Mouse (Mus musculus) midbrain, embryonic 14.5 days (tissue): ENCODE data around the gene Pafah2. TPM values are rescaled to one million over a fixed set of nuclear protein-coding genes. Genes with fewer than 3 reads are reported as not detected.

Source experiments
- ATAC-seq: fragments of 200-750 bp; cut with Nextera tagmentation; 2 replicates; pipeline ENCODE4 v1.8.0; 2017; ENCODE audit warnings: moderate number of reproducible peaks, moderate library complexity; ENCODE audit not compliant: low FRiP score, low TSS enrichment
- DNase-seq: peaks from one replicate; pipeline ENCODE4 v3.0.0-alpha.2; 2015
- H3K27ac ChIP-seq: fragments of 300-500 bp; sonication (generic); replicated peaks from 2 replicates; pipeline ENCODE4 v1.5.1; 2014; ENCODE audit warnings: mild to moderate bottlenecking, low read depth, low read length, moderate library complexity
- H3K27me3 ChIP-seq: fragments of 300-500 bp; sonication (generic); 2 replicates; pipeline ENCODE4 v1.6.1; 2014; ENCODE audit warnings: low read length, control low read depth, mixed read lengths; ENCODE audit not compliant: control insufficient read depth, insufficient read depth
- H3K36me3 ChIP-seq: fragments of 300-500 bp; sonication (generic); 2 replicates; pipeline ENCODE4 v1.6.1; 2014; ENCODE audit warnings: low read length, control low read depth; ENCODE audit not compliant: control insufficient read depth, insufficient read depth
- H3K4me1 ChIP-seq: fragments of 300-500 bp; sonication (generic); 2 replicates; pipeline ENCODE4 v1.6.1; 2014; ENCODE audit warnings: mild to moderate bottlenecking, antibody characterized with exemption, low read length, control low read depth; ENCODE audit not compliant: control insufficient read depth, insufficient read depth
- H3K4me2 ChIP-seq: fragments of 300-500 bp; sonication (generic); 2 replicates; pipeline ENCODE4 v1.6.1; 2014; ENCODE audit warnings: mild to moderate bottlenecking, low read length, moderate library complexity
- H3K4me3 ChIP-seq: fragments of 300-500 bp; sonication (generic); replicated peaks from 2 replicates; pipeline ENCODE4 v1.5.1; 2014; ENCODE audit warnings: low read depth, low read length
- H3K9ac ChIP-seq: fragments of 300-500 bp; sonication (generic); replicated peaks from 2 replicates; pipeline ENCODE4 v1.6.1; 2014; ENCODE audit warnings: mild to moderate bottlenecking, low read length, moderate library complexity
- H3K9me3 ChIP-seq: fragments of 300-500 bp; sonication (generic); 2 replicates; pipeline ENCODE4 v1.6.1; 2016; ENCODE audit warnings: low read length, control low read depth, mixed read lengths; ENCODE audit not compliant: control insufficient read depth
- WGBS: fragments of 180-500 bp; shearing (Covaris S2); extraction: QIAGEN DNeasy Blood & Tissue Kit; methylation state at CpG from one replicate; pipeline ENCODE4 v1.1.7; 2014; 5-methylcytosine and 5-hydroxymethylcytosine counted together
- polyA plus RNA-seq: library from polyadenylated mRNA; unstranded; fragments of >200 nt; fragmentation: Nextera tagmentation; extraction: Ambion mirVana; gene quantifications from 2 replicates; pipeline ENCODE4 v1.2.1, GENCODE M21; 2014

Pafah2 gene
- polyA plus RNA-seq, 1 experiment from 2014 or later = 6.9 TPM

DNA sequence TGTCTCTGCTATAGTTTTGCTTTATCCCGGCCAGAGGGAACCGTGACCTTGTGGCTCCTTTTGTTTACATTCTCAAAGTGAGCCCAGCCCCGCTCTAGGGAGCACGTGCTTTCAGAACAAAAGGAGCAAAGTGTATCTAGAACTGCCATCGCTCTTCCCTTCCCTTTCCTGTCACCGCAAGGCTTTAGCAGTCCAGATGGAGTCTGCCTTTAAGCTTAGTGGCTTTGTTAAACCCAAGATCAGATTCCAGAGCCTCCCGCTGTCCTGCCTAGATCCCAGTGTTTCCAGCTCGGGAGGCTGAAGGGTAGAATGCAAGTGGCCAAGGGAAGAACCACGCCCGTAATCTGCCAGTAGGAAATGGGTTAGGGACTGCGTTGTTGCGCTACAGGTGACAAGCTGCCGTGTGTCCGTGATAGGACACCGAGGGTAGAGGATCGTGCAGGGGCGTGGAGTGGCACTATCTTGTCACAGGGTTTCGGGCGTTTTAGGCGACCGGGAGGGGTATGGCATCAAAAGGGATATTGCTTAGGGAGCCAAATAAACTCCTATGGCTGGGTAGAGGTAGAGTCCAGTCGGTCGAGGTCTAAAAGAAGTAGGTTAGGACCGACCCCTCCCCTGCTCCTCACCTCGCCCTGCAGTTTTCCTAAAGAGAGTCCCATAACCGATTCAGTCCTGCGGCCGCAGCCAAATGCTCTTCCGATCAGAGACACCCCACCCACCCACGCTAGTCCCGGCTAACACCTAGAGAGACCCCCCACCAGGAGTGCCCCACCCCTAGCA lies 71.5 kb downstream of the Pafah2 start:
- H3K4me3 ChIP-seq = peak overlapping the region; percentile 72
- peaks cover 20% of the 10 kb centered on the region for H3K36me3 ChIP-seq
- H3K4me2 ChIP-seq = peak overlapping the region; percentile 88
- peak; percentile 55 for ATAC-seq
- H3K9me3 ChIP-seq = no peaks in the 10 kb centered on the region
- H3K27me3 ChIP-seq = no peaks in the 10 kb centered on the region
- peak overlapping the region; percentile 91 for H3K9ac ChIP-seq
- H3K4me1 ChIP-seq = peaks cover 44% of the 10 kb centered on the region
- peak; percentile 77 for DNase-seq
- peak overlapping the region; percentile 94 for H3K27ac ChIP-seq
- 1% methylated on average over 31 of the region's 31 CpGs for WGBS

DNA sequence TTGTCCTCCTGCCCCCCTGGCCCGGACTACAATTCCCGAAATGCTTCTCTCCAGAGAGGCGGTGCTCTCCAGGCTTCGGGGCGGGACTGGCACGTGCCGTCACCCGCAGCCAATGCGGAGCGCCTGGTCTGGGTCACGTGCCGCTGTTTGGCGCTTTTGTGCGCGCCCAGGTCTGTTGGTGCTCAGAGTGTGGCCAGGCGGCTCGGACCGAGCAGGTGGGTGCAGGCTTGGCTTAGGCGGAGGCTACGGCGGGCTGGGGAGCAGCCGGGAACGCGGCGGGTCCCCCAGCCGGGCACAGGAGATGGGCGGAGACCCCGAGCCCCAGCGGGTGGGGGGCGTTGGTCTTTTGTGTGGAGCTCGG lies 72.1 kb downstream of the Pafah2 start, which contains the start of gene Stmn1:
Stmn1 (plus strand) TSS at position 106 of the 361 bp plus-strand sequence.
- DNase-seq = peak; percentile 99
- Histone ChIP-seq H3K27me3 (no peaks in the 10 kb centered on the region), H3K9ac (peak within 1 kb of the TSS; percentile 91), H3K9me3 (no peaks in the 10 kb centered on the region), H3K4me1 (peaks cover 49% of the 10 kb centered on the region), H3K4me2 (peak within 1 kb of the TSS; percentile 88), H3K36me3 (peaks cover 25% of the 10 kb centered on the region), H3K27ac (peak within 1 kb of the TSS; percentile 94), H3K4me3 (peak within 1 kb of the TSS; percentile 72)
- under 1% methylated on average over 31 of the region's 31 CpGs for WGBS
- peak; percentile 96 for ATAC-seq

DNA sequence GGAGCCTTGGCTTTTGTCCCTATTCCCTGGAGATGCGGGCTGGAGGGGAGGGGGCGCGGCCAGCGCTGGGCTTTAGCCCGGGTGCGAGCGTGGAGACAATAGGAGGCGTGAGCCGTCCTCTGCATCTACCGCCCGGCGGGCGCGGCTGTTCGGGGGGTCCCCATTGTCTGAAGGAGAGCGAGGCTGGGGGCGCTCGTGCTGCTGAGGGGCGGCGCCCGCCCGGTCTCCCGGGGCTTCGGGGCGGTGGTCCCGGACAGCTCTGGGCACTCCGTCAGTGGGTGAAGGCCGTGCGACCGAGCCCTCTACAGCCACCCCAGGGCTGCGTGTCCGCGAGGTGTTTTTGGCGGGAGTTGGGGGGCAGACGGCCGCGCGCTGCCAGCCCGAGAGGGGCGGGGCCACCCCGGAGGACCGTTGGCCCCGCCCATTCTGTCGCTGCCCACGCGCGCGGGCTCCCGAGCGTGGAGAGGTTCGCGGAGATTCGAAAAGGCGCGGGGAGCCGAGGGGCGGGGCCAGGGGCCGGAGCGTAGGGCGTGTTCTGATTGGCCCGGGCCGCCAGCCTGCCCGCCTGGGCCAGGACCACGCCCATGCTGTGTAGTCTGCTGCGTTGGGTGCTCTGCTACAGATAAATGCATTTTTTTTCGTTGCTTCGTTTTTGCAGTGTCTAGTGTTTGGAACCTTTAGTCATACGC lies 72.6 kb downstream of the Pafah2 start:
- Histone ChIP-seq H3K36me3 (peaks cover 27% of the 10 kb centered on the region), H3K27me3 (no peaks in the 10 kb centered on the region), H3K4me3 (peak overlapping the region; percentile 72), H3K9me3 (no peaks in the 10 kb centered on the region), H3K4me1 (peaks cover 49% of the 10 kb centered on the region), H3K27ac (peak overlapping the region; percentile 94), H3K4me2 (peak overlapping the region; percentile 88), H3K9ac (peak overlapping the region; percentile 91)
- peak; percentile 87 for ATAC-seq
- DNase-seq = peak; percentile 98
- under 1% methylated on average over 66 of the region's 68 CpGs for WGBS

DNA sequence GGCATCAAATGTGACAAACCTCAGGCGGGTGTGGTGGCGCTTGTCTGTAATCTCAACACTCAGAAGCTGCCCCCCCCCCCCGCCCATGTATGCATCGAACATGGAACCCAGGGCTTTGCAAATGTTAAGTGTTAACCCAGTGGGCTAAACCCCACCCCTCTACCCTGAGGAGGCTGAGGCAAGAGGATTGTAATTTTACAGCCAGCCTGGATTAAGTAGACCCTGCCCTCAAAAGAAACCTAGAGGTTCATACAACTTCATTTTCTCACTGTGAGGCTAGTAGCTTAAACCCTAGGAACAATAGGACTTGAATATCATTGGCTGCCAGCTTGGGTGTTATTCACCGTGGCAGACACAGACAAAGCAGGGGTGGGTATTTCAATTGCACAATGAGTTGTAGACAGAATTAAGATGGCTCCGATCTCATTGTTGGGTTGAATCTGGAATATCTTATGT lies 73.2 kb downstream of the Pafah2 start:
- peak overlapping the region; percentile 72 for H3K4me3 ChIP-seq
- H3K27ac ChIP-seq = peak overlapping the region; percentile 94
- ATAC-seq (peak; percentile 32; the same call in 1 of the 2 replicates), DNase-seq (peak; percentile 81)
- no peaks in the 10 kb centered on the region for H3K9me3 ChIP-seq
- peak overlapping the region; percentile 88 for H3K4me2 ChIP-seq
- no peaks in the 10 kb centered on the region for H3K27me3 ChIP-seq
- H3K36me3 ChIP-seq = peaks cover 34% of the 10 kb centered on the region
- under 1% methylated on average over 6 of the region's 6 CpGs for WGBS
- peaks cover 54% of the 10 kb centered on the region for H3K4me1 ChIP-seq
- H3K9ac ChIP-seq = peak overlapping the region; percentile 91

DNA sequence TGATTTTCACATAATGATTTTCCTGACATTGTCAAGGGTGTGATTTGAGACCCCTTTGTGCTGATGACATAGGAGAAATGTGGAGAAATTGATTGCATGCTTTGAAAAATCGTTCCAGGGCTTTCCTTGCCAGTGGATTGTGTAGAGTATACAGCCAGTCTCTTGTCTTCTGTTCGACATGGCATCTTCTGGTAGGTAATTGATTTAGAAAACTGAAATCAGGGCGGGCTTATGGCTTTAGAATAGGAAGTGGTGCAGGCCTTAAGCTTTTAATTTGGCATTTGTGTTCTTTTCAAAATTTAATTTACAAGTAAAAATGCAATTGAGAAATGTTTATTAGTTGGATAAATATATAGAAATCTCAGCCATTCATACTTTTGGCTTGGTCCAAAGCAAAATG lies 73.9 kb downstream of the Pafah2 start:
- Histone ChIP-seq H3K27ac (peak overlapping the region; percentile 94), H3K9ac (peak overlapping the region; percentile 91), H3K4me2 (peak overlapping the region; percentile 88), H3K4me3 (peak overlapping the region; percentile 72), H3K36me3 (peaks cover 40% of the 10 kb centered on the region), H3K27me3 (no peaks in the 10 kb centered on the region), H3K9me3 (no peaks in the 10 kb centered on the region), H3K4me1 (peaks cover 57% of the 10 kb centered on the region)
- WGBS = 22% methylated on average over 3 of the region's 3 CpGs
- ATAC-seq = no peak
- peak; percentile 68 for DNase-seq

DNA sequence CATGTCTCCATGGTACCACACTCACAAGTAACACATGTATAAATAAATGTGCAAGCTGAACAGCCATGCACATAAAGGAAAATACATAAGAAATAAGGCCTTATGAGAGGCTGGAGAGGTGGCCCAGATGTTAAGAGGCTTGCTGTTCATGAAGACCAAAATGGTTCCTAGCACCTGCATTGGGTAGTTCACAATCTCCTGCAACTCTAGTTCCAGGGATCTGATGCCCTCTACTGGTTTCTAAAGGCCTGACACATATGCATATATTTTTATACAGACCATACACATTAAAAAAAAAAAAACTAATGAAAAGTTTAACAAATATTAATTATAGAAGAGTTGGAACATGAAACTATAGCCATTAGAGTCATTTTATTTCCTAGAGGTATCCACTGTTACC lies 75.3 kb downstream of the Pafah2 start:
- peak overlapping the region; percentile 88 for H3K4me2 ChIP-seq
- ATAC-seq (no peak), DNase-seq (peak; percentile 59)
- peak overlapping the region; percentile 74 for H3K27ac ChIP-seq
- H3K36me3 ChIP-seq = peaks cover 55% of the 10 kb centered on the region
- H3K27me3 ChIP-seq = no peaks in the 10 kb centered on the region
- peak overlapping the region; percentile 65; the same call in 1 of the 2 replicates for H3K9ac ChIP-seq
- H3K9me3 ChIP-seq = no peaks in the 10 kb centered on the region
- H3K4me3 ChIP-seq = peak overlapping the region; percentile 72
- H3K4me1 ChIP-seq = peaks cover 43% of the 10 kb centered on the region

DNA sequence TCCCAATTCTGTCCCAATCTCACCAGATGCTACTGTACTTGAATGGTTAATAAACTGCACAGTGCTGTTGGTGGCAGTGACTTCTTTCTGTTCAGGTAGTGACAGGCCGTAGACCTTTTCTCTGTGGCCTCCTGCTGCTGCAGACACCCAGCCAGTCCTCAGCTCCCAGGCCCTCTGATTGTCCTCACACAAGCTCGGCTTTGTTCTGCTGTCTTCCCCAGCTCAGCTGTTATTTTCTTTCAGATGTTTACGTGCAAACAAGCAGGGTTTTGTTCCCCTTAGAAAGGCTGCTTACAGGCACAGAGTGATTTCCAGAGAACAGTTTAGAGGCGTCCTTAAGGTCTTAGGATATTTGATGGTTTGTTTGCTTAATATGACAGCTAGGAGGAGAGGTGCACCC lies 77.6 kb downstream of the Pafah2 start:
- H3K36me3 ChIP-seq = peaks cover 66% of the 10 kb centered on the region
- H3K4me2 ChIP-seq = peak overlapping the region; percentile 6
- no peaks in the 10 kb centered on the region for H3K27me3 ChIP-seq
- no peaks in the 10 kb centered on the region for H3K9me3 ChIP-seq
- no peak for ATAC-seq
- H3K9ac ChIP-seq = no peak overlapping the region
- peaks cover 35% of the 10 kb centered on the region for H3K4me1 ChIP-seq
- 56% methylated on average over 4 of the region's 4 CpGs for WGBS
- H3K4me3 ChIP-seq = no peak overlapping the region
- H3K27ac ChIP-seq = peak overlapping the region; percentile 67
- DNase-seq = no peak

DNA sequence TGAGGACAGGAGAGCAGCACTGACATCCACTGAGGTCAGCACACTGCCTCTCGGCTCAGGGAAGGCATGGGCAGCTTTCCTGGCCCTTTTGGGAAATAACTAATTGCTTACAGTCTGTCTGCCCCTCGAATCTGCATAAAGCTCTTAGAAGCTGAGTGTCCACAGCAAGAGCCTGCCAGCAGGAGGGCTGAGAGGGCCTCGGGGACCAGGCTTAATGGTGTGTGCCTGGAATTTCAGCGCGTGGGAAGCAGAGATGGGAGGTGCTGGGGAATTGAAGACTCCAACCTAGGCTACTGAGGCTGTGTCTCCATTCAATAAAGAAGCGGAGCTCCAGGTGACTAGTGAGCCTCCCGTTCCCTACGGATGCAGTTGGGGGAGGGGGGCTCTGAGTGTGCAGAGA lies 78.1 kb downstream of the Pafah2 start:
- 32% methylated on average over 8 of the region's 8 CpGs for WGBS
- no peaks in the 10 kb centered on the region for H3K27me3 ChIP-seq
- peak overlapping the region; percentile 67 for H3K27ac ChIP-seq
- peaks cover 35% of the 10 kb centered on the region for H3K4me1 ChIP-seq
- peak overlapping the region; percentile 6 for H3K4me2 ChIP-seq
- 0 out of 2 replicates have a peak overlapping the region, but pooled peaks have one; percentile 7 for H3K9ac ChIP-seq
- no peak for ATAC-seq
- H3K36me3 ChIP-seq = peaks cover 66% of the 10 kb centered on the region
- no peak overlapping the region for H3K4me3 ChIP-seq
- H3K9me3 ChIP-seq = no peaks in the 10 kb centered on the region
- DNase-seq = peak; percentile 55
